Mouse (Mus musculus): Measurements from ENCODE around the gene 4930519P11Rik. TPM values are rescaled to one million over a fixed set of nuclear protein-coding genes. Genes with fewer than 3 reads are reported as not detected.

Gene 4930519P11Rik
- polyA plus RNA-seq, 1 experiment from 2014 or later, result 1.0 TPM

GRCm38 (mm10) chr2:154651363-154651762 lies 38.1 kb upstream of the 4930519P11Rik start, which contains the start of gene Chmp4b:
Chmp4b (plus strand) TSS chr2:154651705.
- no peaks in the 10 kb centered on the region for H3K4me1 ChIP-seq (replicated peaks; ENCODE audit: control insufficient read depth, insufficient read depth, low read length)
- H3K4me3 ChIP-seq (ENCODE audit: low read depth, low read length), result no peak within 1 kb of the TSS
- DNase-seq (ENCODE audit: low spot score) (no peak), ATAC-seq (ENCODE audit: low FRiP score) (no peak)
- H3K27ac ChIP-seq (ENCODE audit: low read depth, low read length), result no peak within 1 kb of the TSS
- H3K4me2 ChIP-seq (replicated peaks; ENCODE audit: low read depth, low read length), result no peak within 1 kb of the TSS
- no peak within 1 kb of the TSS for H3K9ac ChIP-seq (ENCODE audit: low read depth, low read length)
- no peaks in the 10 kb centered on the region for H3K36me3 ChIP-seq (ENCODE audit: control insufficient read depth, insufficient read depth, low read length)
- H3K27me3 ChIP-seq (ENCODE audit: control insufficient read depth, insufficient read depth, low read length), result no peaks in the 10 kb centered on the region
- H3K9me3 ChIP-seq (ENCODE audit: control insufficient read depth, low read length), result no peaks in the 10 kb centered on the region
- 52% methylated on average over 8 of the region's 8 CpGs for WGBS

DNA sequence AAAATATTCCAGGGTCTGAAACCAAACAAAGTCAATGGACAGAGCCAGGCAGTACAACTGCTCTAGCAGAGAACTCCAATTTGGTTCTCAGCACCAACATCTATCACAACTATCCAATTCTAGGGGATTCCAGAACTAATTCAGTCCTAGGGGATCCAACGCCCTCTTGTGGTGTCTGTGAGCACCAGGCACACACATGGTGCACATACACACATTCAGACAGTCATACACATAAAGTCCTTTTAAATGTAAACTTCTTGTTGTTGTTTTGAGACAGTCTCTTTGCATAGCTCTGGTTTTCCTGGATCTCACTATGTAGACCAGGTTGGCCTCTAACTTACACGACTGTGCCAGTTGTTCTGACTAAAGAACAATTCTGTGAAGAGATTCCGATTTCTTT lies 37.2 kb upstream of the 4930519P11Rik start:
- 69% methylated on average over 3 of the region's 3 CpGs for WGBS
- Histone ChIP-seq H3K4me3 (ENCODE audit: low read depth, low read length) (no peak overlapping the region), H3K27me3 (ENCODE audit: control insufficient read depth, insufficient read depth, low read length) (no peaks in the 10 kb centered on the region), H3K4me2 (replicated peaks; ENCODE audit: low read depth, low read length) (no peak overlapping the region), H3K27ac (ENCODE audit: low read depth, low read length) (no peak overlapping the region), H3K9ac (ENCODE audit: low read depth, low read length) (no peak overlapping the region), H3K36me3 (ENCODE audit: control insufficient read depth, insufficient read depth, low read length) (no peaks in the 10 kb centered on the region), H3K9me3 (ENCODE audit: control insufficient read depth, low read length) (no peaks in the 10 kb centered on the region), H3K4me1 (replicated peaks; ENCODE audit: control insufficient read depth, insufficient read depth, low read length) (no peaks in the 10 kb centered on the region)
- DNase-seq (ENCODE audit: low spot score) (no peak), ATAC-seq (ENCODE audit: low FRiP score) (no peak)

DNA sequence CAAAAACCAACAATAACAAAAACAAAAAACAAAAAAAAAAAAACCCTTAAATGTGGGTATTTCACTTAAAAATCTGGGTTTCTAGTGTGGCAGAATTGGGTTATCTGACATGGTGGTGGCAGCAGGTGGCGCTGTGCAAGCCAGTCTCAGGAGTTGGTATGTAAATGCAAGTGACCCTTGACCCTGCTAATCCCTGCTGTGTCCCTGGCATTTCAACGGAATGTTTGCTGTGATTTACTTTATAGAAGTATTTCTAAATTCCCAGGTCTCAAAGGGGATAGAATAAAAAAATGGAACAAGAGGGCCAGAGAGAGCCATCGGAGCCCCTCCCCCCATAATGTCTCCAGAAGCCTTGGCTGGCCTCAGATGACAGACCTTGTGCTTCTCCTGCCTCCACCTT lies 34.8 kb upstream of the 4930519P11Rik start:
- H3K9ac ChIP-seq (ENCODE audit: low read depth, low read length), result no peak overlapping the region
- H3K36me3 ChIP-seq (ENCODE audit: control insufficient read depth, insufficient read depth, low read length), result no peaks in the 10 kb centered on the region
- ATAC-seq (ENCODE audit: low FRiP score), result no peak
- no peaks in the 10 kb centered on the region for H3K27me3 ChIP-seq (ENCODE audit: control insufficient read depth, insufficient read depth, low read length)
- no peak overlapping the region for H3K4me2 ChIP-seq (replicated peaks; ENCODE audit: low read depth, low read length)
- H3K27ac ChIP-seq (ENCODE audit: low read depth, low read length), result no peak overlapping the region
- H3K4me3 ChIP-seq (ENCODE audit: low read depth, low read length), result no peak overlapping the region
- H3K4me1 ChIP-seq (replicated peaks; ENCODE audit: control insufficient read depth, insufficient read depth, low read length), result no peaks in the 10 kb centered on the region
- 32% methylated on average over 3 of the region's 3 CpGs for WGBS
- no peaks in the 10 kb centered on the region for H3K9me3 ChIP-seq (ENCODE audit: control insufficient read depth, low read length)
- peak; percentile 73 for DNase-seq (ENCODE audit: low spot score)

DNA sequence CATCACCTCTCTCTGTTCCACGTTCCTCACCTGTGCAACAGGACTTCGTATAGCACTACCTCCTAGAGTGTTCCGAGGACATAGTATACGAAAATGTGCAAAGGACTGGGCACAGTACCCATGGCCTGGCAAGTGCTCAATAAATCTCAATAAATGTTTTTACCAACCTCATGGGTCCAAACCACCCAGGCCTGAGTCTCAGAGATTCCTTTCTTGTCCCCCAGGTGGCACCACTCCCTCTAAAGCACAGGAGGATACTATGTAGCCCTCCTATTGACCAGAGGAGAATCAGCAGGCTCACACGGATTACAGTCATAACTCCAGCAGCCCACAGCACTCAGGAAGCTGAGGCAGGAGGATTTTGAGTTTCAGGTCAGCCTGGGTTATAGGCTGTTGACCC lies 33.4 kb upstream of the 4930519P11Rik start:
- H3K9me3 ChIP-seq (ENCODE audit: control insufficient read depth, low read length), result no peaks in the 10 kb centered on the region
- 0 out of 2 replicates have a peak, but pooled peaks cover 3% of the 10 kb centered on the region for H3K36me3 ChIP-seq (ENCODE audit: control insufficient read depth, insufficient read depth, low read length)
- H3K4me3 ChIP-seq (ENCODE audit: low read depth, low read length), result no peak overlapping the region
- H3K4me2 ChIP-seq (replicated peaks; ENCODE audit: low read depth, low read length), result no peak overlapping the region
- no peak overlapping the region for H3K27ac ChIP-seq (ENCODE audit: low read depth, low read length)
- ATAC-seq (ENCODE audit: low FRiP score) (no peak), DNase-seq (ENCODE audit: low spot score) (peak; percentile 19)
- no peak overlapping the region for H3K9ac ChIP-seq (ENCODE audit: low read depth, low read length)
- H3K4me1 ChIP-seq (replicated peaks; ENCODE audit: control insufficient read depth, insufficient read depth, low read length), result no peaks in the 10 kb centered on the region
- no peaks in the 10 kb centered on the region for H3K27me3 ChIP-seq (ENCODE audit: control insufficient read depth, insufficient read depth, low read length)
- WGBS, result 85% methylated on average over 5 of the region's 5 CpGs

DNA sequence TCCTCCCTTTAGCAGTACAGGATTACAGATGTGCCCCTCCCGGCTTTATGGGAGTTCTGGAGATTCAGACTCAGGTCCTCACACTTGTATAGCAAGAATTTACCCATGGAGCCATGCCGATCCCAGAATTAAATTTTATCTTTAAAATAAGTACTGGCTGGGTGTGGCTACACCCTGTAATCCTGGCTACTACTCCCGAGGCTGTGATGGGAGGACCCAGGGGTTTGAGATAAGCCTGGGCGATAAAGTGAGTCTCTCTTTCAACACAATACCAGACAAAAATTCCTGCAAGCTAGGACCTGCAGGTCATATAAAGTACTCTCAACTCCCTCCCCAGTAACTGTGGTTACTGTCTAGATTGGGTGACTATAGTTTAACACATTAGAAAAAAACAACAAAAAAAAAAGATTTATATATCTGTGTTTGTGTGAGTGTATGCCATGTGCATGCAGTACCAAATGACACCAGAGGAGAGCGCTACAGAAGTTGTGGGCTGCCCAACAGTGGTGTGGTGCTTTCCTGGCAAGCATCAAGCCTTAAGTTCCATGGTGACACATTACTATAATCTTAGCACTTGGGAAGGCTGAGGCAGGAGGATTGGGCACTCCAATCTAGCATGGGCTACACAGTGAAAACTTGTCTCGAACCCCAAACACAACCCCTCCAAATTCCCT lies 29.6 kb upstream of the 4930519P11Rik start:
- H3K36me3 ChIP-seq (ENCODE audit: control insufficient read depth, insufficient read depth, low read length), result peaks cover 9% of the 10 kb centered on the region; the same call in 1 of the 2 replicates
- WGBS, result 87% methylated on average over 6 of the region's 6 CpGs
- no peak for ATAC-seq (ENCODE audit: low FRiP score)

GRCm38 (mm10) chr2:154642005-154642459 lies 28.8 kb upstream of the 4930519P11Rik start:
- ATAC-seq (ENCODE audit: low FRiP score), result no peak
- no peak overlapping the region for H3K4me3 ChIP-seq (ENCODE audit: low read depth, low read length)
- DNase-seq (ENCODE audit: low spot score), result no peak
- H3K9ac ChIP-seq (ENCODE audit: low read depth, low read length), result no peak overlapping the region
- H3K27ac ChIP-seq (ENCODE audit: low read depth, low read length), result no peak overlapping the region
- no peaks in the 10 kb centered on the region for H3K9me3 ChIP-seq (ENCODE audit: control insufficient read depth, low read length)
- H3K4me1 ChIP-seq (replicated peaks; ENCODE audit: control insufficient read depth, insufficient read depth, low read length), result no peaks in the 10 kb centered on the region
- no peak overlapping the region for H3K4me2 ChIP-seq (replicated peaks; ENCODE audit: low read depth, low read length)
- 96% methylated on average over 9 of the region's 9 CpGs for WGBS
- no peaks in the 10 kb centered on the region for H3K27me3 ChIP-seq (ENCODE audit: control insufficient read depth, insufficient read depth, low read length)
- peaks cover 9% of the 10 kb centered on the region; the same call in 1 of the 2 replicates for H3K36me3 ChIP-seq (ENCODE audit: control insufficient read depth, insufficient read depth, low read length)

More for the DNA sequence above, 29.6 kb upstream of the 4930519P11Rik start:
- Histone ChIP-seq H3K4me3 (ENCODE audit: low read depth, low read length) (no peak overlapping the region), H3K4me2 (replicated peaks; ENCODE audit: low read depth, low read length) (no peak overlapping the region), H3K27me3 (ENCODE audit: control insufficient read depth, insufficient read depth, low read length) (no peaks in the 10 kb centered on the region), H3K4me1 (replicated peaks; ENCODE audit: control insufficient read depth, insufficient read depth, low read length) (no peaks in the 10 kb centered on the region), H3K9me3 (ENCODE audit: control insufficient read depth, low read length) (no peaks in the 10 kb centered on the region), H3K9ac (ENCODE audit: low read depth, low read length) (no peak overlapping the region), H3K27ac (ENCODE audit: low read depth, low read length) (no peak overlapping the region)
- no peak for DNase-seq (ENCODE audit: low spot score)

DNA sequence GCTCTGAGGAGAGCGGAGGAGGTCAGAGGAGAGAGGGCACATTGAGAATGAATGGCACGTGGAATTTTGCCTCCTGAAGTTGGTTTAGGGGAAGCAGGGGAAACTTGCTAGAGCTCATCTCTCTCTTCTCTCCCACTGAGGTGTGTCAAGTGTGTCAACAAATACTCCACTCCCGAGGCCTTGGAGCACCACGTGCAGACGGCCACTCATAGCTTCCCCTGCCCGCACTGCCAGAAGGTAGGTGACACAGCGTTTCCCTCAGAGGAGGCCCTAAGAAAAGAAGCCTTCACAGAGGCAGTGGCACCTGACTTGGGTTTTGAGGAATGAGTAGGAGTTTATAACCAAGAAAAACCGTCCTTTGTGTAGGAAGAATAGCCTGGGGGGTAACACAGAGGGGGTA lies 27.9 kb upstream of the 4930519P11Rik start:
- 78% methylated on average over 8 of the region's 8 CpGs for WGBS
- no peak for DNase-seq (ENCODE audit: low spot score)
- H3K27ac ChIP-seq (ENCODE audit: low read depth, low read length), result no peak overlapping the region
- peaks cover 9% of the 10 kb centered on the region; the same call in 1 of the 2 replicates for H3K36me3 ChIP-seq (ENCODE audit: control insufficient read depth, insufficient read depth, low read length)
- no peak overlapping the region for H3K4me2 ChIP-seq (replicated peaks; ENCODE audit: low read depth, low read length)
- no peaks in the 10 kb centered on the region for H3K4me1 ChIP-seq (replicated peaks; ENCODE audit: control insufficient read depth, insufficient read depth, low read length)
- H3K9ac ChIP-seq (ENCODE audit: low read depth, low read length), result no peak overlapping the region
- no peak for ATAC-seq (ENCODE audit: low FRiP score)
- no peaks in the 10 kb centered on the region for H3K9me3 ChIP-seq (ENCODE audit: control insufficient read depth, low read length)
- H3K4me3 ChIP-seq (ENCODE audit: low read depth, low read length), result no peak overlapping the region
- H3K27me3 ChIP-seq (ENCODE audit: control insufficient read depth, insufficient read depth, low read length), result no peaks in the 10 kb centered on the region

- no peak overlapping the region for H3K4me3 ChIP-seq (ENCODE audit: low read depth, low read length)
- H3K9ac ChIP-seq (ENCODE audit: low read depth, low read length), result no peak overlapping the region
- H3K27me3 ChIP-seq (ENCODE audit: control insufficient read depth, insufficient read depth, low read length), result no peaks in the 10 kb centered on the region
- WGBS, result 95% methylated on average over 4 of the region's 4 CpGs
- peaks cover 9% of the 10 kb centered on the region; the same call in 1 of the 2 replicates for H3K36me3 ChIP-seq (ENCODE audit: control insufficient read depth, insufficient read depth, low read length)
- no peak for DNase-seq (ENCODE audit: low spot score)
- no peaks in the 10 kb centered on the region for H3K4me1 ChIP-seq (replicated peaks; ENCODE audit: control insufficient read depth, insufficient read depth, low read length)
- H3K27ac ChIP-seq (ENCODE audit: low read depth, low read length), result no peak overlapping the region
- H3K9me3 ChIP-seq (ENCODE audit: control insufficient read depth, low read length), result no peaks in the 10 kb centered on the region
- H3K4me2 ChIP-seq (replicated peaks; ENCODE audit: low read depth, low read length), result no peak overlapping the region
- no peak for ATAC-seq (ENCODE audit: low FRiP score)
These were observed 25.9 kb upstream of the 4930519P11Rik start for GRCm38 (mm10) chr2:154639115-154639514.

DNA sequence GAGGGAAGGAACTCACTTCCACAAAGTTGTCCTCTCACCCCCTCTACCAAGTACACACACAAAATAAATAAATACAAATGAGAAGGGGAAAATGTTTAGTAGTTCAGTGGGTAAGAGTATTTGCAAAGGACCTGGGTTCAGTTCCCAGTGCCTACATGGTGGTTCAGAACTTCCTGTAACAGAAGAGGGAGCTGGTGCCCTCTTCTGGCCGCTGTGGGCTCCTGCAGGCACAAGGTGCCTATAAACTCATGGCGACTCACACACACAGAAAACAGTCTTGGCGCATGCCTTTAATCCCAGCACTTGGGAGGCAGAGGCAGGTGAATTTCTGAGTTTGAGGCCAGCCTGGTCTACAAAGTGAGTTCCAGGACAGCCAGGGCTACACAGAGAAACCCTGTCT lies 25.3 kb upstream of the 4930519P11Rik start:
- no peaks in the 10 kb centered on the region for H3K27me3 ChIP-seq (ENCODE audit: control insufficient read depth, insufficient read depth, low read length)
- H3K36me3 ChIP-seq (ENCODE audit: control insufficient read depth, insufficient read depth, low read length), result peaks cover 9% of the 10 kb centered on the region; the same call in 1 of the 2 replicates
- no peaks in the 10 kb centered on the region for H3K9me3 ChIP-seq (ENCODE audit: control insufficient read depth, low read length)
- no peak overlapping the region for H3K4me3 ChIP-seq (ENCODE audit: low read depth, low read length)
- H3K4me1 ChIP-seq (replicated peaks; ENCODE audit: control insufficient read depth, insufficient read depth, low read length), result no peaks in the 10 kb centered on the region
- WGBS, result 93% methylated on average over 3 of the region's 3 CpGs
- DNase-seq (ENCODE audit: low spot score), result no peak
- ATAC-seq (ENCODE audit: low FRiP score), result no peak
- H3K4me2 ChIP-seq (replicated peaks; ENCODE audit: low read depth, low read length), result no peak overlapping the region
- no peak overlapping the region for H3K9ac ChIP-seq (ENCODE audit: low read depth, low read length)
- H3K27ac ChIP-seq (ENCODE audit: low read depth, low read length), result no peak overlapping the region
